Mouse (Mus musculus): ENCODE results near the gene Smim11. TPM values are rescaled to one million over a fixed set of nuclear protein-coding genes. Genes with fewer than 3 reads are reported as not detected.

Smim11 gene
- total and polyA plus RNA-seq, 3 experiments: 85.8 to 127 (median 93.0) TPM

DNA sequence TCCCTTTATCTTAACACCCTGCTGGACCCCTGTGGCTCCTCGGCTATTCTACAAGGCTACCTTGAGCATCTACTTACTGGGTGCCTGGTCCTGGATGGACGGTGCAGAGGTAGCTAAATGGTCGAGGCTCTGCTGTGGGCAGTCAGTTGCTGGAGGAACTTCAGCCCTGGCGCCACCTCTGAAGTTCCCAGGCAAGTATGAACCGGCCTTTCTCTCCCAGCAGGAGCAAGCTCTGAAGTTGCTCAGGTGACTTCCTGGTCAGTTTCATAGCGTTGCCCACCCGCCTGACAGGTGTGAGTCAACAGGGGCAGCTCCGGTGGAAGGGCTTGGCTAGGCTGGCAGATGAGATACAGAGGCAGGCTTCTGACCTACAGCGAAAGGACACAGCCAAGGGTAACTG, 58.1 kb downstream of the Smim11 start, which contains the start of gene Kcne1:
Gene Kcne1, minus strand, starts transcription at position 240 of the 400 bp plus-strand sequence.
- H3K36me3 ChIP-seq (replicated peaks in 1 of 2; ENCODE audit: control insufficient read depth in 1 of 2, insufficient read depth in 1 of 2, low read length in 1 of 2): no peaks in the 10 kb centered on the region
- DNase-seq (ENCODE audit: extremely low read depth): no peak
- no peak within 1 kb of the TSS for H3K4me2 ChIP-seq (ENCODE audit: insufficient read depth, low read depth, poor library complexity, severe bottlenecking)
- H3K79me2 ChIP-seq (replicated peaks; ENCODE audit: control insufficient read depth, extremely low read depth, insufficient read depth, poor library complexity, severe bottlenecking): no peaks in the 10 kb centered on the region
- peaks cover 16 to 38% of the 10 kb centered on the region in 2 experiments for H3K4me1 ChIP-seq (ENCODE audit: control insufficient read depth in 1 of 2, insufficient read depth in 2 of 2)
- no peaks in the 10 kb centered on the region for H3K9me3 ChIP-seq (replicated peaks; ENCODE audit: low read length)
- peaks cover 12% of the 10 kb centered on the region for H3K27me3 ChIP-seq (replicated peaks)
- TF ChIP-seq SIN3A (IDR thresholded peaks at IDR 0.05; ENCODE audit: low read length) (no peak), IRF4 (IDR thresholded peaks at IDR 0.05; ENCODE audit: low read depth, low read length) (no peak), ZMIZ1 (IDR thresholded peaks at IDR 0.05; ENCODE audit: low read depth, low read length) (no peak), JUND (conservative IDR thresholded peaks at IDR 0.05; ENCODE audit: low read depth, low read length) (no peak), TCF12 (IDR thresholded peaks at IDR 0.05; ENCODE audit: low read depth, low read length) (no peak), CHD2 (IDR thresholded peaks at IDR 0.05; ENCODE audit: low read length) (no peak), CTCF (conservative IDR thresholded peaks at IDR 0.05 in 1 of 2, IDR thresholded peaks at IDR 0.05 in 1 of 2; ENCODE audit: low read depth in 2 of 2, low read length in 2 of 2) (no peak), EP300 (IDR thresholded peaks at IDR 0.05; ENCODE audit: low read length) (no peak), ETS1 (conservative IDR thresholded peaks at IDR 0.05; ENCODE audit: low read depth, low read length) (no peak), RCOR1 (conservative IDR thresholded peaks at IDR 0.05; ENCODE audit: low read depth, low read length) (no peak), BHLHE40 (IDR thresholded peaks at IDR 0.05; ENCODE audit: low read depth, low read length) (no peak), HCFC1 (IDR thresholded peaks at IDR 0.05; ENCODE audit: low read depth, low read length) (no peak)
- H3K27ac ChIP-seq (ENCODE audit: insufficient read depth, low read depth): no peak within 1 kb of the TSS
- in situ Hi-C loops (cut with MboI; ENCODE audit: low pct_ligation_motif_present, low pct_unique_long_range_greater_than_20kb, low sequenced_read_pairs) (no loop called here), dilution Hi-C loops (cut with MboI; ENCODE audit: extremely low pct_ligation_motif_present, extremely low pct_unique_long_range_greater_than_20kb, low sequenced_read_pairs) (no loop called here)
- H3K9ac ChIP-seq (ENCODE audit: insufficient read depth, low read depth): no peak within 1 kb of the TSS
- H3K4me3 ChIP-seq (replicated peaks in 1 of 3; ENCODE audit: low read depth in 2 of 3, low read length in 2 of 3, poor library complexity in 1 of 3): no peak within 1 kb of the TSS

DNA sequence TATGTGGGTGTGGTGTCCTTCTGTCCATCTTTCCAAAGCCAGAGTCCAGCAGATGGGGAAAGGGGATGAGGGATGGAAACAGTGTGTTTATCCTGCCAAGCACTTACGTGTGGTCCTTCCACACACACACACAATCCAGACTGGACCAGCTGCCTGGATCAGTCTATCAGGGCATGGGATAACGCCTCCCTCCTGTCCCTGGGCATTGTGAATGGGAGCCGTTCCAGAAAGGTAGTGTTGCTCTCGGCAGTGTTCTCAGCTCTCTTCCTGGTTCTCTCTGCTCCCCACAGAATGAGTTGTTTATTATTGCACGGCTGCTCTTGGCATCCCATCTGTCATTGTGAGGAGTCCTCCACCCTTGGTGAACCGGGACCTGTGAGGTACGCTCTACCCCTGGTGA, 59.6 kb downstream of the Smim11 start:
- no peak overlapping the region for H3K9ac ChIP-seq (ENCODE audit: insufficient read depth, low read depth)
- peaks cover 7 to 23% of the 10 kb centered on the region in 2 experiments for H3K4me1 ChIP-seq (ENCODE audit: control insufficient read depth in 1 of 2, insufficient read depth in 2 of 2)
- dilution Hi-C loops (cut with MboI; ENCODE audit: extremely low pct_ligation_motif_present, extremely low pct_unique_long_range_greater_than_20kb, low sequenced_read_pairs) (no loop called here), in situ Hi-C loops (cut with MboI; ENCODE audit: low pct_ligation_motif_present, low pct_unique_long_range_greater_than_20kb, low sequenced_read_pairs) (no loop called here)
- H3K27ac ChIP-seq (ENCODE audit: insufficient read depth, low read depth): no peak overlapping the region
- no peaks in the 10 kb centered on the region for H3K79me2 ChIP-seq (replicated peaks; ENCODE audit: control insufficient read depth, extremely low read depth, insufficient read depth, poor library complexity, severe bottlenecking)
- no peak overlapping the region for H3K4me2 ChIP-seq (ENCODE audit: insufficient read depth, low read depth, poor library complexity, severe bottlenecking)
- H3K9me3 ChIP-seq (replicated peaks; ENCODE audit: low read length): no peaks in the 10 kb centered on the region
- H3K36me3 ChIP-seq (replicated peaks in 1 of 2; ENCODE audit: control insufficient read depth in 1 of 2, insufficient read depth in 1 of 2, low read length in 1 of 2): no peaks in the 10 kb centered on the region
- H3K4me3 ChIP-seq (replicated peaks in 1 of 3; ENCODE audit: low read depth in 2 of 3, low read length in 2 of 3, poor library complexity in 1 of 3): no peak overlapping the region
- DNase-seq (ENCODE audit: extremely low read depth): no peak
- TF ChIP-seq POLR2AphosphoS2 (IDR thresholded peaks at IDR 0.05; ENCODE audit: low read depth, low read length): no peak
- no peak for TF ChIP-seq JUND (conservative IDR thresholded peaks at IDR 0.05; ENCODE audit: low read depth, low read length)
- no peak for TF ChIP-seq TCF12 (IDR thresholded peaks at IDR 0.05; ENCODE audit: low read depth, low read length)
- no peak for TF ChIP-seq ZKSCAN1 (IDR thresholded peaks at IDR 0.05; ENCODE audit: borderline replicate concordance, low read depth, low read length)
- no peak for TF ChIP-seq ZNF384 (IDR thresholded peaks at IDR 0.05; ENCODE audit: low read depth, low read length)
- no peak for TF ChIP-seq CTCF (conservative IDR thresholded peaks at IDR 0.05 in 1 of 2, IDR thresholded peaks at IDR 0.05 in 1 of 2; ENCODE audit: low read depth in 2 of 2, low read length in 2 of 2)
- no peak for TF ChIP-seq EP300 (IDR thresholded peaks at IDR 0.05; ENCODE audit: low read length)
- TF ChIP-seq TBP (conservative IDR thresholded peaks at IDR 0.05; ENCODE audit: low read depth, low read length): no peak
- no peak for TF ChIP-seq SMC3 (IDR thresholded peaks at IDR 0.05; ENCODE audit: low read depth, low read length)
- TF ChIP-seq CHD2 (IDR thresholded peaks at IDR 0.05; ENCODE audit: low read length): no peak
- TF ChIP-seq CHD1 (IDR thresholded peaks at IDR 0.05; ENCODE audit: low read depth, low read length): no peak
- TF ChIP-seq IRF4 (IDR thresholded peaks at IDR 0.05; ENCODE audit: low read depth, low read length): no peak
- no peak for TF ChIP-seq JUN (IDR thresholded peaks at IDR 0.05; ENCODE audit: insufficient read depth, low read depth, low read length)
- TF ChIP-seq ZC3H11A (IDR thresholded peaks at IDR 0.05; ENCODE audit: low read depth, low read length): no peak
- TF ChIP-seq GABPA (IDR thresholded peaks at IDR 0.05; ENCODE audit: insufficient replicate concordance, low read depth, low read length): no peak
- peaks cover 15% of the 10 kb centered on the region for H3K27me3 ChIP-seq (replicated peaks)

Other genes with a start within 250 kb of the Smim11 start
- 28.4 and 35.9 TPM in 2 replicates for gene Mrps6, start 243.0 kb upstream of the Smim11 start, total RNA-seq (2012; rRNA removed)
- 39.7 and 43.0 TPM in 2 replicates for gene Mrps6, start 243.0 kb upstream of the Smim11 start, total RNA-seq (2014; rRNA removed)
- gene Mrps6, start 243.0 kb upstream of the Smim11 start, polyA plus RNA-seq (2012; ENCODE audit: insufficient read length, low read depth): 93.4 and 110 TPM in 2 replicates
- gene Gm49711, start 243.0 kb upstream of the Smim11 start, total RNA-seq (2012; rRNA removed): not detected in 2 replicates
- not detected in 2 replicates for gene Gm49711, start 243.0 kb upstream of the Smim11 start, total RNA-seq (2014; rRNA removed)
- not detected in 2 replicates for gene Gm49711, start 243.0 kb upstream of the Smim11 start, polyA plus RNA-seq (2012; ENCODE audit: insufficient read length, low read depth)
- 3.9 and 4.1 TPM in 2 replicates for gene Slc5a3, start 243.0 kb upstream of the Smim11 start, total RNA-seq (2012; rRNA removed)
- 2.2 and 2.3 TPM in 2 replicates for gene Slc5a3, start 243.0 kb upstream of the Smim11 start, total RNA-seq (2014; rRNA removed)
- gene Slc5a3, start 243.0 kb upstream of the Smim11 start, polyA plus RNA-seq (2012; ENCODE audit: insufficient read length, low read depth): 1.1 and 1.7 TPM in 2 replicates
- gene Kcne2, start 8.9 kb upstream of the Smim11 start, total RNA-seq (2012; rRNA removed): not detected in 2 replicates
- not detected in 2 replicates for gene Kcne2, start 8.9 kb upstream of the Smim11 start, total RNA-seq (2014; rRNA removed)
- gene Kcne2, start 8.9 kb upstream of the Smim11 start, polyA plus RNA-seq (2012; ENCODE audit: insufficient read length, low read depth): not detected in 2 replicates
- gene Fam243, start 20.2 kb downstream of the Smim11 start, total RNA-seq (2012; rRNA removed): not detected in 2 replicates
- gene Fam243, start 20.2 kb downstream of the Smim11 start, total RNA-seq (2014; rRNA removed): not detected in 2 replicates
- gene Fam243, start 20.2 kb downstream of the Smim11 start, polyA plus RNA-seq (2012; ENCODE audit: insufficient read length, low read depth): not detected in 2 replicates
- gene Kcne1, start 58.2 kb downstream of the Smim11 start, total RNA-seq (2012; rRNA removed): not detected in 2 replicates
- 0.48 TPM in 1 of 2 replicates, not detected in the other for gene Kcne1, start 58.2 kb downstream of the Smim11 start, total RNA-seq (2014; rRNA removed)
- 0.26 TPM in 1 of 2 replicates, not detected in the other for gene Kcne1, start 58.2 kb downstream of the Smim11 start, polyA plus RNA-seq (2012; ENCODE audit: insufficient read length, low read depth)
- 10.0 and 10.5 TPM in 2 replicates for gene Rcan1, start 169.6 kb downstream of the Smim11 start, total RNA-seq (2012; rRNA removed)
- 15.3 and 15.5 TPM in 2 replicates for gene Rcan1, start 169.6 kb downstream of the Smim11 start, total RNA-seq (2014; rRNA removed)
- gene Rcan1, start 169.6 kb downstream of the Smim11 start, polyA plus RNA-seq (2012; ENCODE audit: insufficient read length, low read depth): 12.4 and 13.5 TPM in 2 replicates
- gene Clic6, start 184.4 kb downstream of the Smim11 start, total RNA-seq (2012; rRNA removed): 0.80 and 1.2 TPM in 2 replicates
- gene Clic6, start 184.4 kb downstream of the Smim11 start, total RNA-seq (2014; rRNA removed): 0.16 and 0.24 TPM in 2 replicates
- 0.08 TPM in 1 of 2 replicates, not detected in the other for gene Clic6, start 184.4 kb downstream of the Smim11 start, polyA plus RNA-seq (2012; ENCODE audit: insufficient read length, low read depth)

All from CH12.LX (cell line).